Comparison of ENCODE assay signal across 20 mouse cellular contexts in the genomic region with DNA sequence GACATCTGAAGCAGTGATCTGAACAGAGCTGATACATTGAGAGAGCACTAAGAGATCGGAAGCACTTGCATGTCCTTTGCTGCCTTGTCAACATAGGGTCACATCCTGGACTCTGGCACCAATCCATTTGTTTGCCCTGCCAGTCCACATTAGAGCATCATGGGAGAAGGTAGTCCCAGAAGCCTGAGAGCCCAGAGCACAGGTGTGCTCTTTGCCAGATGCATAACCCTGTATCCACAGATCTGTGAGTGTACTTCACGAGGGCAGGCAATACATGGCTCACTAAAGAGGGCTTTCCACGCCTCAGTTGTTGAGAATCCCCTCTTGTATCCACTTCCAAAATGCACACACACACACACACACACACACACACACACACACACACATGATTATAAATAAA.
A peak's percentile ranks its signal among the peaks of the same experiment; 100 is the strongest.
DNase-seq lines count a peak whose midpoint lies in the region; ATAC-seq and TF ChIP-seq lines count a peak whose summit lies in the region.
"Had no signal": no experiment of that assay in that cellular context is flagged by ENCODE, and none has a peak within 500 bp of the region (broad histone marks: within the 10 kb centered on the region; RNA-seq: fewer than 3 reads in every experiment).

No protein-coding gene starts in this region.

- 91% methylated on average over 3 of the region's 3 CpGs for WGBS in heart, adult 2 months
- 88% methylated on average over 3 of the region's 3 CpGs for WGBS in midbrain, embryonic 14.5 days
- WGBS in midbrain, embryonic 10.5 days: 94% methylated on average over 3 of the region's 3 CpGs
- WGBS in neural tube, embryonic 14.5 days: 80% methylated on average over 3 of the region's 3 CpGs

- H3K9ac ChIP-seq in heart, adult 2 months (ENCODE audit: low read depth, low read length): no peak overlapping the region
- no peak overlapping the region for H3K9ac ChIP-seq in midbrain, embryonic 14.5 days (replicated peaks; ENCODE audit: low read length)
- H3K9ac ChIP-seq in neural tube, embryonic 14.5 days (replicated peaks; ENCODE audit: low read depth, low read length): no peak overlapping the region
- H3K9ac ChIP-seq: embryonic facial prominence, embryonic 15.5 days; heart, embryonic 15.5 days; limb, embryonic 15.5 days; stomach, embryonic 15.5 days had no signal

- DNase-seq in heart, adult 11 months: peak; percentile 70
- DNase-seq in heart, adult 2 months: no peak
- peak; percentile 53 for DNase-seq in kidney, adult 9 months
- no peak for DNase-seq in kidney, adult 18-20 months
- no peak for DNase-seq in midbrain, embryonic 14.5 days
- no peak for DNase-seq in midbrain, embryonic 10.5 days (ENCODE audit: low spot score)
- no peak for DNase-seq in layer of hippocampus, adult 8-10 months (ENCODE audit: low spot score in 2 of 2)
- DNase-seq: adrenal gland, adult 2 months; cerebellum, adult 11 months; cerebellum, postnatal 14 days; heart, adult 18-20 months; layer of hippocampus, postnatal 36 days; thymus, adult 2 months had no signal

- no peak overlapping the region for H3K4me2 ChIP-seq in midbrain, embryonic 14.5 days (ENCODE audit: low read length)
- H3K4me2 ChIP-seq in neural tube, embryonic 14.5 days (ENCODE audit: low read depth, low read length): no peak overlapping the region
- H3K4me2 ChIP-seq: embryonic facial prominence, embryonic 15.5 days; heart, embryonic 15.5 days; limb, embryonic 15.5 days; stomach, embryonic 15.5 days had no signal

- no peak for TF ChIP-seq EP300 in heart, adult 2 months (IDR thresholded peaks at IDR 0.05; ENCODE audit: insufficient read depth, low read depth, low read length)

- no peaks in the 10 kb centered on the region for H3K9me3 ChIP-seq in midbrain, embryonic 14.5 days (ENCODE audit: control insufficient read depth, low read length)
- H3K9me3 ChIP-seq in midbrain, embryonic 10.5 days (replicated peaks): no peaks in the 10 kb centered on the region; the same call in 1 of the 2 replicates
- H3K9me3 ChIP-seq in neural tube, embryonic 14.5 days (ENCODE audit: control insufficient read depth, low read length): no peaks in the 10 kb centered on the region
- H3K9me3 ChIP-seq: embryonic facial prominence, embryonic 15.5 days; heart, embryonic 15.5 days; limb, embryonic 15.5 days; stomach, embryonic 15.5 days had no signal

- peak; percentile 43; the same call in 1 of the 2 replicates for ATAC-seq in midbrain, embryonic 14.5 days (ENCODE audit: low FRiP score, low TSS enrichment)
- peak; percentile 35; the same call in 1 of the 2 replicates for ATAC-seq in neural tube, embryonic 14.5 days (ENCODE audit: low read depth)
- ATAC-seq: lung, postnatal 0 days had no signal

- no peak overlapping the region for H3K4me3 ChIP-seq in heart, adult 2 months
- H3K4me3 ChIP-seq in midbrain, embryonic 14.5 days (replicated peaks; ENCODE audit: low read depth, low read length): no peak overlapping the region
- no peak overlapping the region for H3K4me3 ChIP-seq in midbrain, embryonic 10.5 days
- no peak overlapping the region for H3K4me3 ChIP-seq in neural tube, embryonic 14.5 days (ENCODE audit: low read depth, low read length)
- H3K4me3 ChIP-seq: embryonic facial prominence, embryonic 15.5 days; heart, embryonic 15.5 days; limb, embryonic 15.5 days; myocyte; stomach, embryonic 15.5 days had no signal

- H3K36me3 ChIP-seq in heart, adult 2 months (ENCODE audit: control insufficient read depth, insufficient read depth, low read length): no peaks in the 10 kb centered on the region
- H3K36me3 ChIP-seq in midbrain, embryonic 14.5 days (ENCODE audit: control insufficient read depth, insufficient read depth, low read length): no peaks in the 10 kb centered on the region
- H3K36me3 ChIP-seq in midbrain, embryonic 10.5 days: no peaks in the 10 kb centered on the region
- H3K36me3 ChIP-seq in neural tube, embryonic 14.5 days (ENCODE audit: control insufficient read depth, insufficient read depth, low read length): no peaks in the 10 kb centered on the region
- H3K36me3 ChIP-seq: embryonic facial prominence, embryonic 15.5 days; heart, embryonic 15.5 days; limb, embryonic 15.5 days; stomach, embryonic 15.5 days had no signal

- TF ChIP-seq POLR2A in heart, adult 2 months (IDR thresholded peaks at IDR 0.05; ENCODE audit: insufficient read depth, low read depth, low read length): no peak

- intact Hi-C loops in heart, adult 2 months (cut with DNase I): no loop called here

- TF ChIP-seq CTCF in heart, adult 2 months (IDR thresholded peaks at IDR 0.05): no peak

- no peaks in the 10 kb centered on the region for H3K79me2 ChIP-seq in heart, adult 2 months (replicated peaks; ENCODE audit: control insufficient read depth, insufficient read depth, low read length)

- no peak overlapping the region for H3K27ac ChIP-seq in heart, adult 2 months
- H3K27ac ChIP-seq in midbrain, embryonic 14.5 days (replicated peaks; ENCODE audit: low read depth, low read length): no peak overlapping the region
- H3K27ac ChIP-seq in midbrain, embryonic 10.5 days (replicated peaks): no peak overlapping the region
- H3K27ac ChIP-seq in neural tube, embryonic 14.5 days (ENCODE audit: low read depth, low read length): no peak overlapping the region
- H3K27ac ChIP-seq: embryonic facial prominence, embryonic 15.5 days; heart, embryonic 15.5 days; limb, embryonic 15.5 days; stomach, embryonic 15.5 days had no signal

- no peaks in the 10 kb centered on the region for H3K4me1 ChIP-seq in heart, adult 2 months (ENCODE audit: control insufficient read depth, insufficient read depth, low read length)
- peaks cover 12% of the 10 kb centered on the region; the same call in 1 of the 2 replicates for H3K4me1 ChIP-seq in midbrain, embryonic 14.5 days (ENCODE audit: control insufficient read depth, insufficient read depth, low read length)
- H3K4me1 ChIP-seq in midbrain, embryonic 10.5 days: peaks cover 9% of the 10 kb centered on the region
- no peaks in the 10 kb centered on the region for H3K4me1 ChIP-seq in neural tube, embryonic 14.5 days (ENCODE audit: control insufficient read depth, insufficient read depth, low read length)
- H3K4me1 ChIP-seq: heart, embryonic 15.5 days; limb, embryonic 15.5 days; stomach, embryonic 15.5 days had no signal

- no peaks in the 10 kb centered on the region for H3K27me3 ChIP-seq in heart, adult 2 months (ENCODE audit: control insufficient read depth, insufficient read depth, low read length)
- no peaks in the 10 kb centered on the region for H3K27me3 ChIP-seq in midbrain, embryonic 14.5 days (ENCODE audit: control insufficient read depth, insufficient read depth, low read length)
- no peaks in the 10 kb centered on the region for H3K27me3 ChIP-seq in midbrain, embryonic 10.5 days (ENCODE audit: low read depth, poor library complexity, severe bottlenecking)
- no peaks in the 10 kb centered on the region for H3K27me3 ChIP-seq in neural tube, embryonic 14.5 days (ENCODE audit: control insufficient read depth, insufficient read depth, low read length)
- H3K27me3 ChIP-seq: embryonic facial prominence, embryonic 15.5 days; heart, embryonic 15.5 days; limb, embryonic 15.5 days; stomach, embryonic 15.5 days had no signal

Comparison
In these comparisons a context has a peak if more than half of its experiments do, and no peak if none do; other contexts are left out.
1. DNase-seq: peak in heart, adult 11 months (single experiment) and kidney, adult 9 months (single experiment); none in heart, adult 2 months (0 of 2), kidney, adult 18-20 months (single experiment), midbrain, embryonic 14.5 days (single experiment), midbrain, embryonic 10.5 days (single experiment) and layer of hippocampus, adult 8-10 months (0 of 2).